Mouse (Mus musculus): Measurements from ENCODE around the gene Tmc3.

Gene Tmc3

DNA sequence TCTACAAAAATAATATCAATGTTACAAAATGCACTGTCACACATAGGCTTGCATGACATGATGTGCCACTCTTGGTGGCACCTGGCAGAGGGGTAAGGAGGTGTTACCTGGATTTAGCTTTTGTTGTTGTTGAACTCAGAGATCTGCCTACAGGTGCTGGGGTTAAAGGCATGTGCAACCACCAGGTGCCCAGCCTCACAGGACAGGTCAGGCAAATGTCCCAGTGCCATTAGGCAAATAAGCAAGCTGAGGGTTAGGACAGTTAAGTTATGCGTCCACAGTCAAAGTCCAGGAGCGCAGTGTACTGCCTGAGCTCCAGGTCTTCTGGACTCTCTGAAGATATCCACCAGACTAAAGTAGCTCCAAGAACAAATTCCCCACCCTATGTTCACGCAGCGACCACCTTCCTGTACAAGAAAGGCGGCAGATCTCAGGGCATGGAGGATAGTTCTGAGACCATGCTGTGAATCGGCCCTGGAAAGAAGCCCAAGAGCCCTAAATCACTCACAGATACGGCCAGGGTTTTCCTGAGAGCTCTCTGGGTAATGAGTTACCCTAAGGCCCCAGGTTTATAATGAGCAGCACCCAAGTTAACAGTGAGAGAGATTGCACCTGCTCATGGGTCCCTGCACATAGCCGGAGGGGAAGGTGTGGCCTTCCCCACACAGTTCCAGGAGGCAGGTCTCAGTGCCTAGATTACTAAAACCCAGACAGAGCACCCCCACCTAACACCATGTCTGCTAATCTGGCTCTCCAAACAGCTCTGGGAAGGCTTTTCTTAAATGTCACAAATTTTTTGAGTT lies 53.3 kb downstream of the Tmc3 start:
- DNase-seq (ENCODE audit: low read depth, low spot score): no peak

DNA sequence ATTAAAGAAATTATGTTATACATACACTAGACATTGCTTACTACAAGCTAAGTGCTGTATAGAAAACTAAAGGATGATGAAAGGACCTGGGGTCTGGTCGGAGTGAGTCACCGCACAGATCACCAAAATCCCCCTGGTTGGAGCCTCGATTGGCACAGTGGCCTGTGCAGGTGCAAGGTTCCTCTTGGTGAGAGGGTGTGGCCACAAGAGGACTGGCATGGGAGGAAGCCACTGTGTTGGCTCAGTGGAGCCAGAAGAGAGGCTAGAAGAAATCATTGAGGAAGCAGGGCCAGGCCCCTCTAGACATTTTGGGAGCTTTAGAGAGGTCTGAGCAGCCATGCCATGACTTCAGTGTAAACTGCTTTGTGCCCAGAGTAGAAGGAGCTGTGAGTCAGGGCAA lies 54.4 kb downstream of the Tmc3 start:
- DNase-seq (ENCODE audit: low read depth, low spot score): no peak

DNA sequence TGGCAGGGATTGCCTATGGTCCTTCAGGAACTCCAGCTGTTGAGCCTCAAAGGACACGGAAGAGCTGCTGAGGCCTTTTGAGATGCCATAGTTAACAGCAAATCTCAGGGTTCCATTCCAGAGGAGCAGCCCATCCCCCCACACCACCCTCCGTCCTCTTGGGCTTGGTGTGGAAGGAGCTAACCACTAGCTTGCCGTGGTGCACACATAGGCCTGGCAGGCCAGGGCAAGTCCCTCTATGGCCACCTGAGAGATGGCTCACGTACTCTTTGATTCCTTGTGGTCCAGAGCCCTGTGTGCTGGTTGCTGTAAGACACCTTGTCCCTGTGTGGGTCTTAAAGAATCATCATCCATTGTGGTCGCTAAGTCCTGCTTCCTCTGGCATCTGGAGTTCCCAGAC lies 55.9 kb downstream of the Tmc3 start:
- DNase-seq (ENCODE audit: low read depth, low spot score): no peak

DNA sequence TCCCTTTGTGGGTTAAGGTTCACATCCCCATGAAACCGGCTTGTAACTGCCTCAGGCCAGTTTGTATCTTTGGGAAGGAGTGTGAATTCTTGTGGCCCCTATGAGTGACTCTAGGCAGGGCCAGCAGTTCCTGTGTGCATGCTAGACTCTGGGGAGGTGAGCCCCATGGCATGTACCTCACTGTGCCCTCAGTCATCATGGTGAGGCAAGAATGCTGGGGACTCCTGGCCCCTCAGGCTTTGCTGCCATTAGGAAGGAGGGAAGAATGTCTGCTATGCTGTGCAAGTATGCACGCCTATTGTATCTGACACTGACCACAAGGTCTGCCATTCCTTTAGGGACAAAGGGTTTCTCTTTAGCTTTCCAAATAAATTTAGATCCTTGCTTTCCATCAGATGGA lies 56.4 kb downstream of the Tmc3 start:
- DNase-seq (ENCODE audit: low read depth, low spot score): no peak

DNA sequence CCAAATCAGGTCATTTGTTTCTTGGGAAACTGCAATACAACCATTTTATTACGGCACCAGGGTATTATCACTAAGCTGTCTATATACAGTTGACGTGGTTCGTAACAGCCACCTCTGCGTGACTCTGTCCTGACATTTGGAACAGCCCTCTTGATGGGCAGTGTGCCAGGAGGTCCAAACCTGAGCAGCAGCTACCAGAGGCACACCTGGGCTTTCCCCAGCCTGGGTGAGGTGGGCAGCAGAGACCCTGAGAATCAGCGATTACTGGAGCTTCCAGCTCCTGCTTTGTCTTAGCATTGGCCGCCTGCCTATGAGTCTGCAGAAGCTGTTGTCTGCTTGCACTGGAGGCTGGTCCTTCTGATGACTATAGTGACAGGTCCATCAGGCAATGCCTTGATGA lies 58.9 kb downstream of the Tmc3 start:
- no peak for DNase-seq (ENCODE audit: low read depth, low spot score)

DNA sequence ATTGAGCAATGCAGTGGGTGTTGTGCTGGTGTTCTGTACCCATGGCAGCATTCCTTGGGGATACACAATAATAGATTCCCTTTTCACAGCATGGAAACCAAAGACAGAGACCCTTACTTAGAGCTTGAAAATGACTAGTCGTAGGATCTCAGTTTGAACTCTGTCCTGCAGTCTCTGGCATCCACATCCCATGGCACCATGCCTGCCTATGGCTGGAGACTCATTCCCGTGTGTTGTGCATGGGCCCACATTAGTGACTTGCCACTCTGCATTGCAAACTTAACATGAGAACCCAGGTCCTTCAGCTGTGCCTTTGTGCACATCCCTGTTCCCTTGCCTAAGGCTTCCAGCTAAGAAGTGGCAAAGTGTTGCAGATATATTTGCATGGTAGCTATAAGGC lies 60.0 kb downstream of the Tmc3 start:
- no peak for DNase-seq (ENCODE audit: low read depth, low spot score)

DNA sequence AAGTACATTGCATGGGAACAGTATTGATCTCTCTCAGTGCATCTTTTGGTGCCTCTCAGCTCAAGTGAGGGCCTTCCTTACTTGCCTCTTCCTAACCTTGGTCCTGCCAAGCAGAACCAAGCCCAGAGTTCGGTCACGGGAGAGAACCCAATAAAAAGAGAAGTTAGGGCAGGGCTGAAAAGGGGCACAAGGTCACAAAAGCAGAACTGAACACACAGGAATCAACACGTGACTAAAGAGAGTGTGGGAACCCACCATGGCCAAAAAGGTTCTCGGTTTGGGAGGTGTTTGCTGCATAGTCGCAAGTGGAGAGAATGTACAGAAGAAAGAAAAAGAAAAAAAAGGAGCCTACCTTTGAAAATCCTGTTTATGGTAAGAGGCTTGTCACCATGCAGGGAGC lies 60.7 kb downstream of the Tmc3 start:
- DNase-seq (ENCODE audit: low read depth, low spot score): no peak

DNA sequence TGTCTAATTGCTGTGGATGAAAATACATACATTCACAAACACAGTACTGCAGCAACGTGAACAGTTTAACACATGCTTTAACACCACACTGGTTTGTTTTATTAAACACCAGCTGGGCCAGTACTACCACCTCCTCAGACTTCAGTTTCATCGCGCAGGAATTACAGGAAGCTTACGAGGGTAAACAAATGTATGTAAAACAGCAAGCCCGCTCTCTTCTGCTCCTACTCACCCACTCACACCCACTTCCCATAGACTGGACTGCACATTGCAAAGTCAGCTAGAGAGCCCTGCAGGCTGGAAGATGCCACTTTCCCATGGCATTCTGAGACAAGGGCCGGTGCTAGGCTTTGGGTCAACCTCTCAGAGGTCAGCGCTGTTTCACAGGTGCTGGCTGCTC lies 64.1 kb downstream of the Tmc3 start:
- no peak for DNase-seq (ENCODE audit: low read depth, low spot score)

DNA sequence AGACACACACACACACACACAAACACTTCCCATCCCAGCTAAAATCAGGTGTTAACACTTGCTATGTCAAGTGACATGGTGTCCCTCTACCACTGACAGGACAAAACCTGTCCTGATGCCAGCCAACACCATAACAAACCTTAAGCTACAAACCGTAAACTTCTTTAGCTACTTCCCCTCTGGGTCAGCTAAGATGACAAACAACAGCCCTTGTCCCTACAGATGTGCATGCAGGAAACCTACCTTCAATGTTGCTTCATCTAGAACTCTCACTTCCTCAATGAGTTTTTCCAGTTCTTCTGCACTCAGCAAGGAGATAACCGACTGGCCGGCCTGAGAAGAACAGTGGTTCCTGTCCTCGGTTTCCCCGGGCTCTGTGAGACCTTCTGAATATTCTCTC lies 65.9 kb downstream of the Tmc3 start:
- DNase-seq (ENCODE audit: low read depth, low spot score): no peak

DNA sequence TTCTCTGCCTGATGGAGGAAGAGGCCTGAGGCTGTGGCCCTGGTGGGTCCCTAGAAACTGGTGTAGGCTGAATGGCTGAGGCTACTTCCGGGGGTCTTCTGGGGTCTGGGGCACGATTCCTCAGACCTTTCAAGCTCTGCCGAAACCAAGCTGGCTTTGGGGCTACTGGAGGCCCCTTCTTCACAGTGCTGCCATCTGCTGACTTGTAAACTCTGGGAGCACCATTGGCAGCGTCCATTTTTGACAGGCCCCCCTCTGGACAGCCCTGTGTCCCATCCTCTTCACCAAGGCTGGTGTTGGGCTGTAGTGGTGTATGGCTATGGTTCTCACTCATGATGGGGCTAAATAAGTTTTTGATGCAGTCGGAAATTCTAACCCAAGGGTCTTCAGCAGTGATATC lies 67.8 kb downstream of the Tmc3 start:
- no peak for DNase-seq (ENCODE audit: low read depth, low spot score)

DNA sequence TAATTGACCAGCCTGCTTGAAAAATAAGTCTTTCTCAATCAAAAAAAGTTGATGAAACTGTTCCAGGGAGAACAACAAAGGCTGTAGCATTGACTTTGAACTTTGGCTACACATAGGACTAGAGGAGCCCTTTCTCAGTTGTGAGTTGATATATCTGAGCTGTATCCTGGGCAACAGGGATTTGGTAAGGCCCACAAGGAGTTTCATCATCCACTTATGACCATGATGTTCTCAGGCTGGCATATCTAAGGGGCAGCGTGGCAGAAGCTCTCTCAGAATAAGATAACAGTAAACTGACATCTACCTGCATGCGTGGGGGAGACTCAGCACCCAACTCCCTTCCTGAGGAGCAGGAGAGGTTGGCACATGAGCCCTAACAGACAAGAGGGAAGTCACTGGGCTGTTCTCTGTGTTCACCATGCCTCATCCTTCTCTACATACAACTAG lies 68.9 kb downstream of the Tmc3 start:
- no peak for DNase-seq (ENCODE audit: low read depth, low spot score)

DNA sequence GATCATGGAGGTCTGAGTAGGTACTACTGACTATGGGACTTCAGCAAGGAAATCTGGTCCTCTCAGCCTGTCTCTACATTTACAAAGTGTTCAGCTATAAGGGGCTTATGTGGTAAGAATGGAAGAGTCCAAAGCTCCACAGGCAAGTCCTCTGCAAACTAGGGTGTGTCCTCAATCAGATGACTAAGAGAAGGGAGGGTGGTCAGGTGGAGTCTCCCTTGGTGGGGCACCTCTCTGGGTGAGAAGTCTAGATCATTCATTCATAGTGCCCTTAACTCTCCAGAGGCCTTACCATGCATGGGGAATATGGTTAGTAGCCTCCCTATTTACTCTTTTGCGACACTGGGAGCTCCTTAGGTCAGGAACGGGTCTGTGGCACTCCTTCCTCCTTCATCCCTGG lies 69.5 kb downstream of the Tmc3 start:
- DNase-seq (ENCODE audit: low read depth, low spot score): no peak

DNA sequence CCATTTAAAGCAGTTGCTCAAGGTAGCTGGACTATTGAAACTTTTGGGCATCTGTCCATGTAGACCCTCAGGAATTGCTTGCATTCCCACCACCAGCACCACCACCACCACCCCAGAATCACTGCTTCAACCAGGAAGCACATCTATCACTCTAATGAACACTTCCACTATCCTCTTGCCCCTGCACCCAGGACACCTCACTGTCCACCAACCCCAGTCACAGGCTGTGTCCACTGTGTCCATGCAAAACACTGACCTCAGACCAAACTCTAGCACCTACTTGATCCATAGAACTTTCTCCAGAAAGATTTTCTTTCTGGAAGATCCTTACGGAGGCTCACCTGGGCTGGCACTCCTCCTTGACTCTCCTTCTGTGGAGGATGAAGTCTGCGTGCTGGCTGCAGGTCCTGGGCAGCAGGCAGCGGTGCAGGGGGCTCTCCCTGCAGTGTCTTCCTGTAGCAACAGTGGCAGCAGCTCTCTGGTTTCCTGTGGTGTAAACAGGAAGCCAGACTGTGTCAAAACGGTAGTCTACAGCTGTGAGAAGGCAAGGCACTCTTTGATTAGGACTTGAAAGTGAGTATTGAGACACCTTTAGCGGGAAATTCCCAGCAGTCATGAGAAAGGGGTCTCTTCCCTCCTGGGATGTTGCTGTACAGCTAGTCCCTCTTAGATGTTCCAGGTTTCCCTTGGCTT lies 70.4 kb downstream of the Tmc3 start:
- DNase-seq (ENCODE audit: low read depth, low spot score): no peak

DNA sequence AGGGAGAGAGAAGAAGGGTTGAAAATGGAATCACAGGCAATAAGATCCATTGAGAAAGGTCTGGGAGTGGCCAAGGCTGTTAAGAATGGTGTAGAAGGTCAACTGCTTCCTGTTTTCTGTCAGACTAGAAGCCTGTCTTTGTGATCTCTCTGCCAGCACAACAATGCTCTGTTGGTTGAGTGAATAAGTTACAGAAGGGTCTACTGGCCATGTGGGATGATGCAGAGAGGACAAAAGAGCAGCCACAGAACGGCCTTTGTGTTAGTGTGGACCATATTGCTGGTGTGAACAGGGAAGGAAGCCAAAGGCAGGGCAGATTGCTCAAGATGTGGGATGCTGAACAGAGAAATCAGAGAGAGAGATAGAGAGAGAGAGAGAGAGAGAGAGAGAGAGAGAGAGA lies 74.0 kb downstream of the Tmc3 start:
- DNase-seq (ENCODE audit: low read depth, low spot score): no peak

DNA sequence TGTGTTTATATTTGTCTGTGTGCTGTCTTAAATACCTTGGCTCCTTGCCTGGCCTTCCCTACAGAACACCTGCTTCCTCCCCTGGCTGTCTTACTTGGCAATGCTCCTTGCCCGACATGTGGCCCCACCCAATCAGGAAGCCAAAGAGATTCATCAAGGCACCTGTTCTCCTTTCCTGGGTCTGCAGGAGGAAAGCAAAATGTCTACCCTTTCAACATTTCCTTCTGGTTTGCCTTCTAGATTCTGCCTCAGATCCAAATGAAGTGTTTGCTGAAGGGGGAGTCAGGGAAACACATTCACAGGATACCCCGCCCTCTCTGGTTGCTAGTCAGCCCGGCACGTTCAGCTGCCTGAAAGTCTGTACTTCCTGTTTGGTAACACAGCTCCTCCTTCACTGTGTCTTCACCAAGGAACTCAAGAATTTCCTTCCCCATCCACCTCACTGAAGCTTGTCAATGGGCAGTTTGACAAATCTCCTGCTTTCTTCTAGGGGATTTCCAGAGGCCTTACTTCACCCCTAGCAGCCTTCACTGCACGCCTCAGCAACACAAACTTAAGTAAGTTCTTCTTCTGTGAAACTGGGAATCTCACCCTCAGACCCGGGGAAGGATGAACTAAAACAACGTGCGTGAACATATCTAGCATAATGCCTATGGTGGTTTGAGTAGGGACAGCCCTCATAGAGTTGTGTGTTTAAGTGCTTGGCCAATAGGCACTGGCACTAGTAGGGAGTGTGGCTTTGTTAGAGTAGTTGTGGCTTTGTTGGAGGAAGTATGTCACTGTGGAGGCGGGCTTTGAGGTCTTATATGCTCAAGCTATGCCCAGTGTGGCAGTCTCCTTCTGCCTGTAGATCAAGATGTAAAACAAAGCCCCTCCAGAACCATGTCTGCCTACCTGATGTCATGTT lies 74.7 kb downstream of the Tmc3 start:
- DNase-seq (ENCODE audit: low read depth, low spot score): no peak

DNA sequence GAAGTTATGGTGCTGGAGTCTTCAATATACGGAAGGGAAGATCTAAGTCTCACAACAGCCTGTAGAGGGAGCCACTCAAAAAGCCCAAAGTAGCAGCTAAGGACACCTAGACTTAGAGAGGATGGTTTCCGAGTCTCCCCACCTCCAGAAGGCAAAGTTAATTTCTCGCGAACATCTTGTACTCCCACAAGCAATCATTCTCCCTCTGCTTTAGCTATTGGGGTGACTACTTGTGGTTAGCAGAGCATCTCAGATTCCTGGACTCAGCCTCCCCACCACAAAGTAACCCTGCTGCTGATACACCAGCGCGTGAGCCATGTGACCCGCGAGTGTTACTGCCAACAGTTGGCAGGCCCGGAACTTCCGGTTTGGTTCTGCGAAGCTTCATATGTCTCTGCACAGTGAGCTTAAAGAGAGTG lies 75.6 kb downstream of the Tmc3 start:
- DNase-seq (ENCODE audit: low read depth, low spot score): no peak

DNA sequence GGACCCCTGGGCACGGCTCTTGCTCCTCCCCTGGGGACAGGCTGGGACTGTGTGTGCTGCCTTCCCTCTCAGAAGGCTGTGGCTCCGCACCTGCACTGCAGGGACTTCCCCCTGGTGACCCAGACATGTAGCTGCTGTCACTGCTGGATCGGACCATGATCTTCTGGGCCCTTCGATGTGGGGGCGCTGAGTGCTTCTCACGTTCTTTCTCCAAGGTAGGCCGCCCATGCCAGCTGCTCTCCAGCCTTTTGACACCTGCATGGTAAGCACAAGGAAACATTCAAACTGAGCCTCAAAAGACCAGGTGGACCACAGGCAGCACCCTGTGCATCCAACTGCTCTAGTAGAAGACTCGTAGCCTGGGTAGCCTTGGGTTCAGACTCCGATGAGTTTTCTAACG lies 76.3 kb downstream of the Tmc3 start:
- DNase-seq (ENCODE audit: low read depth, low spot score): no peak

DNA sequence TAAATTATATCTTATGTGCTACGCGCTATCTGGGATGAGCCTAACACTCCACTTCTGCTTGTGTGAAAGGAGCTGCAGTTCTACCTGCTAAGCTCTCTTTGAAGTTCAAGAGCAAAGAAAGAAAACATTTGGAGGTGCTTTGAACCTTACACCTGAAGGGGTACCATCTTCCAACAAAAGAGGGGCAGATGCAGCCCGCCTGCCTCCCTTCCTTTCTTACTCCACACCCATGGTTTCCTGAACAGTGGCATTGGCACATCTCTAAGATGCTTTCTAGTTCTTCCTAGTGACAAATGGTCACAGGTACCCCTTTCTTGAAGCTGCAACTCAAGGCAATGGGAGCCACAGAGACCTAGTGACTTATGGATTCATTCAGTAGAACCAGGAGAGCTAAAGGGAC lies 77.0 kb downstream of the Tmc3 start:
- no peak for DNase-seq (ENCODE audit: low read depth, low spot score)

DNA sequence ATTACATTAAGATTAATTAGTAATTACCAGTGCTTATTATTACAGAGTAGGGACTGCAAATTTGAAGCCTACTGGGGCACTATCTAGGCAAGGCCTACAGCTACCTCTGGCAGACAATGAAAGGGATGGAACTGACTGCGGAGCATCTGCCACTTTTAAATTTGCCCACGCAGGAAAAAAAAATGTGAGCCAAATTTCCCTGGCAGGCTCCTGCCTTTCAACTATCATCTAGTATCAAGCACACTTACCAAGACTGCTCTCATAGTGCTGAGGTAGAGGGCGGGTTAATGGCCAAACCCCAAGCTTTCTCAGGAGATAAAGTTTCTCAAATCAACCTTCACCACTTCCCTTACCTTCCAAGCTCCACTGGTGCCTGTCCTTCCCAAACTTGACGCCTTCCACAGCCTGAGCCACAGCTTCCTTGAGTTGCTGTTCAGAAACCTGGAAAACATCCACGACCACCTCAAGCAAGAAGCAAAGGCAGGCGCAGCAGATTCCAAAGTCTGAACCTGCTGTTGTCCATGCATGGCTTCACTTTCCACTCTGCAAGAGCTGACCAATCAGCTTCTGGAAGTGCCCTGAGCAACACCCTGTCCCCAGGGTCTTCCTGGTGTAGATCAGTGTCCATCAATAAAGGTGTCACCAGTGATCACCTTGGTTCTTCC lies 78.1 kb downstream of the Tmc3 start:
- DNase-seq (ENCODE audit: low read depth, low spot score): no peak

DNA sequence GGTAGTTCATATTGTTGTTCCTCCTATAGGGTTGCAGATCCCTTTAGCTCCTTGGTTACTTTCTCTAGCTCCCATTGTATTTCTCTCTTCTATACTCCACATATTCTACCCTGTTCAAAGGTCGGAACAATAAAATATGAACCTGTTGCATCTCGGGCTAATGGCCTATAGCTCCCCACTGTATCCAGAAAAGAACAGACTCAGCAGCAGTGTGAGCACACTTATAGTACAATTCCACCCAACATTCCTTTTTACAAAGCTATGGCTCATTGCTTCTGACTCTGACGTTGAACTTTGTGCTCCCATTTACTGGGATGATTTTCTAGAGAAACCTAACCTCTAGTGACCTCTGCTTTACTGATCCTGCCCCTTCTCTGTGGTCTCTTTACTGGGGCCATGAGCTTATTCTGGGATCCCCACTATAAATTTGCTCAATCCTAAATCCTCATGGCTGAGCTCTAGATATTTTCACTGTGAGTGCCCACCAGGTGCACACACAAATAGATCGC lies 81.4 kb downstream of the Tmc3 start:
- DNase-seq (ENCODE audit: low read depth, low spot score): no peak

DNA sequence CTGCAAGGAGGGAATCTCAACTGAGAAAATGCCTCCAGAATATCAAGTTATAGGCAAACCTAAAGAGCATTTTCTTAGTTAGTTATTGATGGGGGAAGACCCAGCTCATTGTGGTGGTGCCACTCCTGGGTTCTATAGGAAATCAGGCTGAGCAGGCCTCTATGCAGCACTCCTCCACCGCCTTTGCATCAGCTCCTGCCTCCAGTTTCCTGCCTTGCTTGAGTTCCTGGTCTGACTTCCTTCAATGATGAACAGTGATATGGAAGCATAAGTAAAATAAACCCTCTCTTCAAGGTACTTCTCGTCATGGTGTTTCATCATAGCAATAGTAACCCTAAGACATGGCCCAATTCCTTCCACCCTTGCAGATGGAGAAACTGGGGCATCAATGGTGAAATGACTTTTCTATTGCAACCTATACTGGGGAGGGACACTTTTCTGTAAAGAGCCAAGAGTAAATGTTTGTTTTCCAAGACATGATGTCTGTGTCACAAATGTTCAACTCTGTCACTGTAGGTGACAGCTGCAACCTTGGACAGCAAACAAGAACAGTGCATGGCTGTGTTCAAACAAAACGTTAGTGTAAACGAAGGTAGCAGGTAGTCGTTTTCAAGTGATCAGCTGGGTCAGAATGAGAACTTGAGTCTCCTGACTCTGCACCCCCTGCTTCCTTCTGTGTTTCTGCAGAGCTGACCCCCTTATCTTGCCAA lies 83.4 kb downstream of the Tmc3 start:
- DNase-seq (ENCODE audit: low read depth, low spot score): no peak
